Mouse (Mus musculus): ENCODE measurements at regions not wholly inside any gene's neighbourhood (a gene's known extent, or its start where the extent isn't known, plus 50 kb on each side); places are given as distances from the start of the nearest gene placed in this dataset.

GRCm38 (mm10) chr11:110716369-110716768, 251.5 kb upstream of the Kcnj16 start:
- no peak for DNase-seq

- DNase-seq, result no peak
Measured at GRCm38 (mm10) chr11:110722701-110723100, 245.1 kb upstream of the Kcnj16 start.

- DNase-seq, result no peak
Measured at GRCm38 (mm10) chr11:110723971-110724370, 243.9 kb upstream of the Kcnj16 start.

GRCm38 (mm10) chr11:110727357-110727961, 240.4 kb upstream of the Kcnj16 start:
- no peak for DNase-seq

- DNase-seq, result no peak
Measured at GRCm38 (mm10) chr11:110731510-110731909, 236.3 kb upstream of the Kcnj16 start.

GRCm38 (mm10) chr11:110774128-110774527, 193.7 kb upstream of the Kcnj16 start:
- no peak for DNase-seq

GRCm38 (mm10) chr11:110781492-110782276, 186.1 kb upstream of the Kcnj16 start:
- DNase-seq, result no peak

- no peak for DNase-seq
Measured at GRCm38 (mm10) chr11:110789537-110789936, 178.3 kb upstream of the Kcnj16 start.

GRCm38 (mm10) chr11:110799887-110800578, 167.8 kb upstream of the Kcnj16 start:
- no peak for DNase-seq

GRCm38 (mm10) chr11:110802013-110802412, 165.8 kb upstream of the Kcnj16 start:
- no peak for DNase-seq

GRCm38 (mm10) chr11:110804079-110804478, 163.8 kb upstream of the Kcnj16 start:
- DNase-seq, result no peak

GRCm38 (mm10) chr11:110813137-110813536, 154.7 kb upstream of the Kcnj16 start:
- no peak for DNase-seq

GRCm38 (mm10) chr11:110814732-110815131, 153.1 kb upstream of the Kcnj16 start:
- no peak for DNase-seq

GRCm38 (mm10) chr11:110815206-110815605, 152.6 kb upstream of the Kcnj16 start:
- peak; percentile 6 for DNase-seq

- no peak for DNase-seq
Measured at GRCm38 (mm10) chr11:110828584-110828983, 139.2 kb upstream of the Kcnj16 start.

GRCm38 (mm10) chr11:110836688-110837087, 131.1 kb upstream of the Kcnj16 start:
- DNase-seq, result no peak

GRCm38 (mm10) chr11:110839316-110839715, 128.5 kb upstream of the Kcnj16 start:
- DNase-seq, result no peak

- no peak for DNase-seq
Measured at GRCm38 (mm10) chr11:110868319-110868718, 99.5 kb upstream of the Kcnj16 start.

- DNase-seq, result no peak
Measured at GRCm38 (mm10) chr11:110870133-110870532, 97.7 kb upstream of the Kcnj16 start.

GRCm38 (mm10) chr11:110874626-110875025, 93.2 kb upstream of the Kcnj16 start:
- no peak for DNase-seq

- no peak for DNase-seq
Measured at GRCm38 (mm10) chr11:110880971-110881370, 86.9 kb upstream of the Kcnj16 start.

GRCm38 (mm10) chr11:110889354-110890151, 78.3 kb upstream of the Kcnj16 start:
- DNase-seq, result no peak

Data from gastrocnemius, postnatal 25 days (tissue).